Mouse (Mus musculus): ENCODE measurements around the gene Klri2.
"Not testable (repeated sequence)": the region's sequence is repeated elsewhere in the genome, so short reads cannot be mapped to it uniquely, and the experiment has no call there.

Gene Klri2

DNA sequence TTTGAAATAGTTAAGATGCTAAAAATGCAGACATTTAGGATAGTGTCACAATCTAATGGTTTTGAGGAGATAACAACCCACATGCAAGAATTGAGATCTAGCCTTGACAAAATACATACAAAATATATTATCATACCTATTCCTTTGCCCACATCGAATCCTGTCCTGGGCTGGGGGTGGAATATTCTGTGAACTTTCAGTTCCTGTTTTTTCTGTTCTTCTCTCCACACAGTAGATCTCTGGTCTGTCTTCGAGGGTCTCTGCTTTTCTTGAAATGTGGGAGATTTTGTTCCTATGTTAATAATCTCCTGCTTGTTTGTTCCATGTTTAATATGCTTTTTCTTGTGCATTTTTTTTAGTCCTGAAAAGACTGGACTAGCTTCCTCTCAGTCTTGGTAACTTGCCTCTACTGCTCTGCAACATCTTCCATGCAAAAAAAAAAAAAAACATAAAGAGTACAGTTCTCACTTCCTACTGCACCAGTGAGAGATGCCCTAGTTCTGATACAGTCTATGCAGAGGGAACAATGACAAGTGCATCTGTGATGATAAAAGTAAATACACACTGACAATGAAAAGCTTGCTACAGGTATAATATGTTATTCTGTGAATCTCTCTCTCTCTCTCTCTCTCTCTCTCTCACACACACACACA, at the start of gene Klri2:
TSS of gene Klri2 (minus strand) at position 416 of the 653 bp plus-strand sequence.
- DNase-seq (ENCODE audit: low spot score in 2 of 2): no peak

DNA sequence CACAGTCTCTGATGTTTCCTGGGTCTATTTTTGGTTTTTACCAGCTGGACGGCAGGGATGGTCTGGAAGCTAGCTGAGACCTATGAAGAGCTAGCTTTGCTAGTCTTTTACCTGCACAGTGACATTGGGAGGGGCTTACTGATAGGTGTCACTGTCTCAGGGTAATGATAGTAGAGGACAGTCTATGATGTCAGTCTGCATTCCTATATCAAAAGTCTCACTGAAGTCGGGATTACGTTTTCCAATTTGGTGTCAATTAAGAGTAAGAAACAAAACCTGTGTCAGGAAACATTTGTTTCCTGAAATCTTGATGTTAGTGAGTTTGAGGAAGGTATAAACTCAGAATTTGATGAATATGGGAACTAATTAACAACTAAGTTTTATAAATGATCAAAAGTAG, 43.9 kb upstream of the Klri2 start, which contains the start of gene Gm156:
TSS of gene Gm156 (minus strand) at position 101 of the 400 bp plus-strand sequence.
- DNase-seq (ENCODE audit: low spot score in 2 of 2): not testable (repeated sequence)

DNA sequence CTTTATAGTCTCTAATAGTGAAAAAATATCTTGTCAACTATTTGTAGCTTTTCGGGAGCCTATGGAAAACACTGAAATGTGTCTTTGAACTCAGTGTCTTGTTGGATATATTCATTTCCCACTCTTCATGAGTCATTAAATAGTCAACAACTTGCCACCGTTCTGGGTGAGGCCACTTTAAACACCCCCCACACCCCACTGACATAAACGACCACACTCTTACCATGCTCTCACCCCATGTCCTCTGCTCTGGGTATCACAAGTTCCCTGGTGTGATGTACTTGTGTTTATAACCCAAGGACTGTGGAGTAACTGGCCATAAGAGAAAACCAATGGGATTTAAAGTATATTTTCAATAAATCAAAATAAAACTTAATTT, 7.4 kb upstream of the Klri2 start:
- DNase-seq (ENCODE audit: low spot score in 2 of 2): no peak

DNA sequence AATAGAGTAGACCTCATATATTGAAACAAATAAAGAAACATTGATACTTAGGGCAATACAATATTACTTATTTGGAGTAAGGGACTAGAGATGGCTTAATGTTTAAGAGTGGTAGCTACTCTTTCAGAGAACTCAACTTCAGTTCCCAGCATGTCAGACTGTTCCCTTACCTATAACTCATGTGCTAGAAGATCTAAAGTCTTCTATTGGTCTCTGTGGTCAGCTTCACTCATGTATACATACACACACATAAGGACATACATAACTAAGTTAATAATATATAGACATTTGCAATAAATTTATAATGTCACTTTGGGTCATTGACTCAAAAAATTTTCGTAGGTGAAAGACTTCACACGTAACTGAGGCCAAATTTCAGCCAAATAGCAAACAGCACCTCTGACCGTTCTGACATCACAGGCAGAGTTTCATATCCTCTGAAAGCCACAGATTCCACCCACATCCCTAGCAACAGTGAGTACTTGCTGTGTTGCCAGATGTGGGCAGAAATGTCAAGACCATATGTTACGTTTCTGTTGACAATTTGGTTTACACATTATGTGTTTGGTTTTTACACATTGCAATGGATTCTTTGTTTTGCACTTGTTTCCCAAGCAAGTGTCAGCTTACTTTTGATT, 6.9 kb upstream of the Klri2 start:
- DNase-seq (ENCODE audit: low spot score in 2 of 2): no peak

DNA sequence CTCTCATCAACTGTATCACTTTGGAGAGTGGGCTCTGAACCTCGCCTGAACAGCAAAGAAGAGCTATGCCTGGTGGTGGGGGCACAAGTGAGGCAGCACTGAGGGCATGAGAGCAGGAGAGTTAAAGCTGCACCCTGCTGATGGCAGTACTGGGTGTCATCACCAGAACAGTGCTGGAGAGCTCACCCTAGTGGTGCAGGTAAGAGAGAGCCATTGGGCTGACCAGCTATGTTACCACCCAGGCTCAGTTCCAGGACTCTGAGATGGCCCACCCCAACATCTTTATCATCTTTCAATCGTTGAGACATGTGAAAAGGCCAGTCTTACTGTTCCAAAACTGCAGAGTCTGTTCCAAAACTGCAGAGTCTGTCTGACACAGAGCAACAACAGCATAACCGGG, 5.9 kb upstream of the Klri2 start:
- DNase-seq (ENCODE audit: low spot score in 2 of 2): no peak

DNA sequence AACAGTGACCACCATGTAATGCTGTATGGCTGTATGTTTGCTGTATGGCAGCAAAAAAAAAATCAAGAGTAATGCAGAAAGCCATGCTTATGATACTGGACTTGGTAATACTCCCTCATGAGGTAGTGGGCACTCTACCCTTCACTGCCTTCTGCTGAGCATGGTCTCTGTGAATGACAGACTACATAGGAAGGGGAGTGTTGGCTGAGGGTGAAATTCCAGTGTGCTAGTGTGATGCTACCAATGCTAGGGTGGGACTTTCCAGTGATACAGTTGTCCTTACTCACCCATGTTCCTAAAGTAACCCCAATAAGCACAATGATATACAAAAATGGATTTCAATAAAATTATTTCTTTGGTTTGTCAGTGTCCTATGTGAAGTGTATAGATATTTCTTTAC, 3.9 kb downstream of the Klri2 start:
- DNase-seq (ENCODE audit: low spot score in 2 of 2): no peak

DNA sequence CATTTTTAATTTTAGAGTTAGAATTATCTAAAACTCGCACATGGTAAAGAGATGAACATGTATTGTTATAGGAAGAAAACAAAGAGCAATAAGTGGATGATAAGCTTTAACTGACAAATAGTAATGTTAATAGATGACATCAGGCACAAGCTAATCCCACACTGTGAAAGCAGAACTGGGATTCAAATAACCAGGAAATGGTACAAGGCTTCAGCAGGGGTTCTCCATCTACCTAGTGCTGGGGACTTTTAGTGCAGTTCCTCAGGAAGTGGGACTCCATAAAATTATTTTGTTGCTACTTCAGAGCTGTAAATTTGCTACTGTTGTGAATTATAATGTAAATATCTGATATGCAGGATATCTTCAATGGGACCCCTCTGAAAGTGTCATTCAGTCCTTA, 13.0 kb downstream of the Klri2 start:
- DNase-seq (ENCODE audit: low spot score in 2 of 2): no peak

DNA sequence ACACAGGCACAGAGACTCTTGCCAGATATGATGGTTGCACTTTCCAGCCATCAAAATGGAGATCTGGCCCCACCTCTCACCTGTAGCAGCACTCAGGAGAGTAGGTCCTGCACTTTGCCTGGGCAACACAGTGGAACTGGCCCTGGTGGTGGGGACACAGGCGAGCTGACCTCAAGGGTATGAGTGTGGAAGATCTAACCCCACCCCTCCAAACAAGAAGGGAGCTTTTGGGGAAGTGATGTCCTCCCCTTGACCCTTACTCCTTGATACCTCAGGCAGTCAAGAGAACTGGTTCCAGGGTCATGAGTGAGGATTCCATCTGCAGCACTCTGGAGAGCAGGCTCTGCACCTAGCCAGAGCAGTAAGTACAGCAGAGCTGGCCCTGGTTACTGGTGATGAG, 18.9 kb downstream of the Klri2 start:
- no peak for DNase-seq (ENCODE audit: low spot score in 2 of 2)

DNA sequence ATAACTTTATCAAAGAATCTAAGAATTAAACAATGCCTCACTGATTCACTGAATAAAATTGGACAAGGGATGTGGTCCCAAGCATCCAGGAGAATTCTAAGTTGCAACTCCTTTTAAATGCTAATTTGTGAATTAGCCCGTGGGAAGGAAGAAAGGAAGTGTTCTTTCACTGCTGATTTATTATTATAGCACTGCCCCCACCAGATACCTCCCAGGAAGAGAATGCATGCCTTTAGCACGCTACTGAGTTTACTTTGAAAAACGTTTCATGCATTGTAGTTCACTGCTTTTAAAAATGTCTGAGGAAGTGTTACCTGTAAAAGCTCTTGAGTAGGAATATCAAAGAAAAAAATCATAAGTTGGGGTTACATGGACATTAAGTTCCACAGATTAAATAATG, 19.8 kb downstream of the Klri2 start:
- no peak for DNase-seq (ENCODE audit: low spot score in 2 of 2)

DNA sequence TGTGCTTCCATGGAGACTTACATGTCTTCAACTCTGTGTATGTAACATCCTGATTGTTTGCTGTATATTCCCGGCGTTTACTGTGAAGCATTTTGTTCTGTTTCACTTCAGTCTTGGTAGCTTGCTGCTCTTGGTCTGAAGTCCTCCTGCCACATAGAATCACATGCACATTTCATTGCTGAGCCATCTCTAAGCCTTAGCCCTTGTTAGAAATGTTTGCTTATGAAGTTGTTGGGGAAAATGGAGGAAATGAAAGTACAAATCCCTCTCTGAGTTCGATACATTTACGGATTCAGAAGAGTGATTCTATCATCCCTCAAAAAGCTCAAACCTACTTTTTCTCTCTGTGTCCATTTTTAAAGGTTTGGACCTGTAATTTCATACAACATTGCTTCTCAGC, 23.3 kb downstream of the Klri2 start, which contains the start of gene Klri1:
TSS of gene Klri1 (minus strand) at position 101 of the 400 bp plus-strand sequence.
- no peak for DNase-seq (ENCODE audit: low spot score in 2 of 2)

DNA sequence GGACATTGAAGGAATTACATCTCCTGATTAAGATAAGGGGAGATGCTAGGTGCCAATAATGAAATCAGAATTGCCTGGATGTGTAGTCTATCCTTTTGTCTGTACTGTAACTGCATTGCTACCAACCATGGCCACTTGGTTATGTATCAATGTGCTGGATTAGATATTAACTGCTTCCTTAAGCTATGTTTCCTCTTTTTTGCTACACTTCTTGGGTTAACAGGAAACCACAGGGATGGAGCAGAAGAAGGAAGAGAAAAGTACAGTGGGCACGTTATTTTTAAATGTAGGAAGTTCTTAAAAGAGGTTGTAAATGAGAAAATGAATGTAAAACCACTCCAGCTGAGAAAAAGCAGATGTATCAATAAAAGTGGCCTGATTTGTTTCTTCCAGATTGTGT, 26.7 kb downstream of the Klri2 start:
- no peak for DNase-seq (ENCODE audit: low spot score in 2 of 2)

DNA sequence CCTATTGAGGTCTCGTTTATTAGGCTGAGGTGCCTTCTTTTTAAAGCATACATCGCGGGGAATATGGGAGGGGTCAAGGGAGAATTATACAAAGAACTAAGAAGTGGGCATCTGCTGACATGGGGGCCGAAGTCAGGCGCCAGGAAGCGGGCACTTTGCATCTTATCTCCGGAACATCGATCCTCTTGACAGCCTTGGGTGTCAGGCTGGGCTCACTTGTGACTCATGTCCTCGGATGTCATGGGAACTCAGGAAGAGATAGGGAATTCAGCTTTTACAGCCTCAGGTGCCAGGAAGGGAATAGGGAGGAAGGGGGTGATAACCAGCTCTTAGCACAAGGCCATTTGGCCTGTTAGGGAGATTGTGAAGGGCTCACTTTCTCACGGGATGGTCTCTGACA, 48.8 kb downstream of the Klri2 start:
- not testable (repeated sequence) for DNase-seq (ENCODE audit: low spot score in 2 of 2)

DNA sequence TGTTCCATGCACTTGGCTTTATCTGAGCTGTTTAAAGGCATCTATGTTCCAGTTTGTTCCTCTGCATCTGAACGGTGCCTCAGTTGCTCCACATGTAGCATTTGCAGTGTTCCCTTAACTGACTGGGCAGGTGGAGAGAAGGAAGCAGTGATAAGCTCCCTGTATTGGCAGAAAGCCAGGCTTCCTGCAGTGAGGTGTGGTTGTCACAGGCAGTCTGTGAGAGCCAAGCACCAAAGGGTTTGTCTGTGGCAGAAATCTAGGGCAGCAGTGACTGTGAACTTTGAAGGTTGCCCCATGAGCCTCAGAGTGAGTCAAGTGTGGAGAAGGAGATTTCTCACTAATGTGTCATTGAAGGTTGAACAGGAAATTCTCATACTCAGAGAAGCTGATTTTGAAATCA, 59.9 kb downstream of the Klri2 start:
- DNase-seq (ENCODE audit: low spot score in 2 of 2): no peak

Data from frontal cortex, postnatal 25 days (tissue).